Mouse (Mus musculus) midbrain, postnatal 0 days (tissue): ENCODE results near the gene Mcmbp. TPM values are rescaled to one million over a fixed set of nuclear protein-coding genes. Genes with fewer than 3 reads are reported as not detected.
"Not testable (repeated sequence)": the region's sequence is repeated elsewhere in the genome, so short reads cannot be mapped to it uniquely, and the experiment has no call there.

Source experiments
- ATAC-seq: fragments of 200-750 bp; cut with Nextera tagmentation; 2 replicates; pipeline ENCODE4 v1.8.0; 2017; ENCODE audit warnings: moderate number of reproducible peaks, mild to moderate bottlenecking, moderate TSS enrichment, moderate library complexity; ENCODE audit not compliant: low FRiP score
- DNase-seq: peaks from one replicate; pipeline ENCODE4 v3.0.0-alpha.2; 2015; ENCODE audit warnings: low spot score
- H3K27ac ChIP-seq: fragments of 300-500 bp; sonication (generic); 2 replicates; pipeline ENCODE4 v1.5.1; 2014; ENCODE audit warnings: low read depth, mild to moderate bottlenecking, low read length, mixed read lengths
- H3K27me3 ChIP-seq: fragments of 300-500 bp; sonication (generic); 2 replicates; pipeline ENCODE4 v1.6.1; 2014; ENCODE audit warnings: low read length, control low read depth, mixed read lengths; ENCODE audit not compliant: insufficient read depth
- H3K36me3 ChIP-seq: fragments of 300-500 bp; sonication (generic); 2 replicates; pipeline ENCODE4 v1.6.1; 2014; ENCODE audit warnings: low read length, control low read depth, mixed read lengths; ENCODE audit not compliant: insufficient read depth
- H3K4me1 ChIP-seq: fragments of 300-500 bp; sonication (generic); 2 replicates; pipeline ENCODE4 v1.6.1; 2014; ENCODE audit warnings: mild to moderate bottlenecking, control low read depth, antibody characterized with exemption, low read length, mixed read lengths; ENCODE audit not compliant: insufficient read depth
- H3K4me2 ChIP-seq: fragments of 300-500 bp; sonication (generic); 2 replicates; pipeline ENCODE4 v1.6.1; 2014; ENCODE audit warnings: low read depth, mild to moderate bottlenecking, low read length, mixed read lengths; ENCODE audit not compliant: poor library complexity, severe bottlenecking
- H3K4me3 ChIP-seq: fragments of 300-500 bp; sonication (generic); 2 replicates; pipeline ENCODE4 v1.5.1; 2014; ENCODE audit warnings: low read depth, mild to moderate bottlenecking, low read length, moderate library complexity
- H3K9ac ChIP-seq: fragments of 300-500 bp; sonication (generic); replicated peaks from 2 replicates; pipeline ENCODE4 v1.6.1; 2014; ENCODE audit warnings: mild to moderate bottlenecking, low read length, moderate library complexity, mixed read lengths; ENCODE audit not compliant: poor library complexity, severe bottlenecking
- H3K9me3 ChIP-seq: fragments of 300-500 bp; sonication (generic); 2 replicates; pipeline ENCODE4 v1.6.1; 2016; ENCODE audit warnings: low read length, control low read depth
- CTCF ChIP-seq: IDR thresholded peaks from 2 replicates; pipeline ENCODE4 v1.5.1; 2016; ENCODE audit warnings: antibody characterized with exemption, mild to moderate bottlenecking
- WGBS: fragments of 180-500 bp; shearing (Covaris S2); extraction: QIAGEN DNeasy Blood & Tissue Kit; methylation state at CpG from one replicate; pipeline ENCODE4 v1.1.7; 2014; 5-methylcytosine and 5-hydroxymethylcytosine counted together
- polyA plus RNA-seq: library from polyadenylated mRNA; unstranded; fragments of >200 nt; fragmentation: Nextera tagmentation; extraction: Ambion mirVana; gene quantifications from 2 replicates; pipeline ENCODE4 v1.2.1, GENCODE M21; 2015
- total RNA-seq: library from RNA; depleted of rRNA; stranded (reverse); fragments of >200 nt; gene quantifications from 2 replicates; pipeline ENCODE4 v1.2.3, GENCODE M21; 2014

Gene Mcmbp
- total and polyA plus RNA-seq, 2 experiments from 2014 or later: 37.1 to 42.7 TPM

DNA sequence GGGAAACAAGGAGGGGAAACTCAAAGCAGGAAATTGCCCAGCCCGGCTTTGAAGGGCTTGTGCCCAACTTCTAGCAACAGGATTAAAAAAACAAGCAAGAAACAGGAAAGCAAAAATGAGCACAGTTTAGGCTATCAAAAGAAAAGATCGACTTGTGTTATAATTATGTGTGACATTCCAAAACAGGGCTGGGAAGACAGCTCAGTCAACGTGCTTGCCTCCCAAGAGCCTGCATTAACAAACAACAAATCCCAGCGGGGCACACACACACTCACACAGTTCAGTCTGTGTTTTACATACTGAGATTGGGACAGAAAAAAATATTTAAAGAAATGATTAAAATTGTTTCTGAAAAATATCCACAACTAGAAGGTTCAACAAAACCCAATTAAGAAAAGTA is 22.3 kb downstream of the Mcmbp start:
- H3K36me3 ChIP-seq: peaks cover 49% of the 10 kb centered on the region
- H3K4me2 ChIP-seq: no peak overlapping the region
- H3K4me1 ChIP-seq: no peaks in the 10 kb centered on the region
- ATAC-seq: no peak
- no peaks in the 10 kb centered on the region for H3K9me3 ChIP-seq
- no peaks in the 10 kb centered on the region for H3K27me3 ChIP-seq
- no peak for TF ChIP-seq CTCF
- no peak overlapping the region for H3K9ac ChIP-seq
- no peak overlapping the region for H3K27ac ChIP-seq
- no peak for DNase-seq
- WGBS: 65% methylated on average over 4 of the region's 4 CpGs
- H3K4me3 ChIP-seq: no peak overlapping the region

DNA sequence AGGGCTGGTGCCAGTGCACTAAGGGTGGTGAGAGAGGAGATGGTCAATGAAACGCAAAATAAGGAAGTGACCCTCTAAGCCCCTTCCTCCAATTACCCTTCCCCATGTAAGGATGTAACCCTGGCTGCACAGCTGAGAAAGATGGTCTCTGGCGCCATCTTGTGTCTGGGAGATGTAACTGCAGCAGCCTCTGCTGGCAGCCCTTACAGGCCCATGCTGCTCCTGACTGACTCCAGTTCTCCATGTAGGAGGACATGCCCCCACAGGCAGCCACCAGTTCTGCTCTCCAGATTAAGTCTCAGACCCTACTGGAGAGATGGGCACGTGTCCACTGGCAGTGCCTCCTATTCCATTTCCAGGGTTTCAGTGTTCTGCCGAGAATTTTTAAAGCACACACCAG is 34.6 kb downstream of the Mcmbp start:
- Histone ChIP-seq H3K4me1 (no peaks in the 10 kb centered on the region), H3K4me3 (no peak overlapping the region), H3K27me3 (no peaks in the 10 kb centered on the region), H3K9me3 (no peaks in the 10 kb centered on the region), H3K4me2 (no peak overlapping the region), H3K27ac (no peak overlapping the region), H3K9ac (no peak overlapping the region), H3K36me3 (peaks cover 65% of the 10 kb centered on the region)
- peak; percentile 98 for TF ChIP-seq CTCF
- ATAC-seq: peak; percentile 63
- WGBS: 29% methylated on average over 4 of the region's 4 CpGs
- DNase-seq: peak; percentile 78

DNA sequence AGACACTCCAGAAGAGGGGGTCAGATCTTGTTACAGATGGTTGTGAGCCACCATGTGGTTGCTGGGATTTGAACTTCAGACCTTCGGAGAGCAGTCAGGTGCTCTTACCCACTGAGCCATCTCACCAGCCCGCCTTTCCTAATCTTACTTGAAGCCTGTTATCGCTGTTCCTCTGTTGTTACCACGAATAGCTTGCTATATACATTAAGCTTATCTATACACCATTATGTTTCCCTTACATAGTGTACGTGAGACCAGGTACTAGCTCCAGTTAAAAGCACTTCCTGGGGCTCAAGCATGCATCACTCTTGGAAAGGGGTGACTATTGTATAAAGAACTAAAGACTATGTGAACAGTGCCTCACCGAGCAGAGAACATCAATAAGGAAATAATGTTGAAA is 40.3 kb downstream of the Mcmbp start:
- not testable (repeated sequence) for H3K27me3 ChIP-seq, H3K4me1 ChIP-seq, H3K4me2 ChIP-seq, DNase-seq, H3K9me3 ChIP-seq, ATAC-seq, H3K9ac ChIP-seq, H3K27ac ChIP-seq, H3K4me3 ChIP-seq
- 89% methylated on average over 6 of the region's 6 CpGs for WGBS
- H3K36me3 ChIP-seq: peaks cover 36% of the 10 kb centered on the region

DNA sequence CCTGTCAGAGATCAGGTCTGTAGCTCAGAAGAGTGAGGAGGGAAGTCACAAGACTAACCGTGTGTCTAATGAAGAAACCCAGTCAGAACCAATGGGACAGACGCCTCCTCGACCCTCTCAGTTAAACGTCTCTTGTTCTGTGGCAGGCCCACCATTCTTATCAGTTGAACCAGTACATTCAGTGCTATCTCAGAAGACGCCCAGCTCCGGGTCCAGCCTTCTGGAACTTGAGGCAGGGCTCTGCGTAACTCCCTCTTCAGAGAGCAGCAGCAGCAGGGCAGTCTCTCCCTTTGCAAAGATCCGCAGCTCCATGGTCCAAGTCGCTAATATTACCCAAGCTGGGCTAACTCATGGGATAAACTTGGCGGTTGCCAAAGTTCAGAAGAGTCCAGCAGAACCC is 45.4 kb downstream of the Mcmbp start:
- Histone ChIP-seq H3K27me3 (no peaks in the 10 kb centered on the region), H3K27ac (no peak overlapping the region), H3K9ac (no peak overlapping the region), H3K4me1 (0 out of 2 replicates have a peak, but pooled peaks cover 4% of the 10 kb centered on the region), H3K9me3 (no peaks in the 10 kb centered on the region), H3K4me3 (no peak overlapping the region), H3K36me3 (peaks cover 42% of the 10 kb centered on the region), H3K4me2 (no peak overlapping the region)
- no peak for TF ChIP-seq CTCF
- 88% methylated on average over 10 of the region's 10 CpGs for WGBS
- DNase-seq (no peak), ATAC-seq (no peak)

DNA sequence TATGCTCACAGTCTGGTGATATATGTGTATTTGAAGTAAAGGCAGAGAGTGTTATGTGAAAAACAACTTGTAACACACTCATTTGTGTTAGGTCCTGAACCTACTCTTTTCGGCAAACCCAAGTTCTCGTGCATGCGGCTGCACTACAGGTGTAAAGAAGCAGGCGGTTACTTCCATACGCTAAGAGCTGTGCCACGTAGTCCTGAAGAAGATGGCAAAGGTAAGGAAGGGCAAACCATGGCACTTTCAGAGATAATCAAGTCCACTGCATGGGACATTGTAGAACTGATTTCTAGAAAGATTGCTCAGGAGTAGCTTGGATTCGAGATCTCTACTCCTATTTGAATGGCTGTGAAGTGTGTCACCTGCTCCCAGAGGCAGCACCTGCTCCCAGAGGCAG is 48.1 kb downstream of the Mcmbp start:
- ATAC-seq (no peak), DNase-seq (no peak)
- peak overlapping the region; percentile 18; the same call in 1 of the 2 replicates for H3K27ac ChIP-seq
- no peak overlapping the region for H3K4me3 ChIP-seq
- no peak for TF ChIP-seq CTCF
- H3K27me3 ChIP-seq: no peaks in the 10 kb centered on the region
- H3K4me2 ChIP-seq: 0 out of 2 replicates have a peak overlapping the region, but pooled peaks have one; percentile 45
- H3K9ac ChIP-seq: no peak overlapping the region
- H3K9me3 ChIP-seq: no peaks in the 10 kb centered on the region
- 0 out of 2 replicates have a peak, but pooled peaks cover 4% of the 10 kb centered on the region for H3K4me1 ChIP-seq
- WGBS: 90% methylated on average over 7 of the region's 7 CpGs
- peaks cover 32% of the 10 kb centered on the region; the same call in 1 of the 2 replicates for H3K36me3 ChIP-seq

DNA sequence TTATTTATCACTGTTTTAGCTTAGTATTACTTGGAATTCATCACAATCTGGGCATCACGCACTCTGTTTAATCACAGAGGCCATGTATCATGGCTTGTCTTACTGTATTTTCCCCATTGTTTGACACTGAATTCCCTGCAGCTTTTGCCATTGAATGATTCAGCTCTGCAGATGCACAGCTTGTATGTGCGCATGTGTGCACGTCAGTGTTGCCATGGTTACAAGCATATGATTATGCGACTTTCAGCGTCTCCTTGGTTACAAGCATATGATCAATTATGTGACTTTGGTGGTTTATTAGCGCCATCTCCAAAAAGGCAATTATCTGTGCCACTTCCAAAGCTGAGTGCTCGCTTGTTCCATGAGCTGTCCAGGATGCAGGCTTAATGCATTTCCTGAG is 49.5 kb downstream of the Mcmbp start:
- peaks cover 32% of the 10 kb centered on the region for H3K36me3 ChIP-seq
- peak overlapping the region; percentile 86 for H3K27ac ChIP-seq
- peak overlapping the region; percentile 49 for H3K4me3 ChIP-seq
- DNase-seq: peak; percentile 93
- no peaks in the 10 kb centered on the region for H3K9me3 ChIP-seq
- H3K27me3 ChIP-seq: no peaks in the 10 kb centered on the region
- 17% methylated on average over 7 of the region's 7 CpGs for WGBS
- H3K4me1 ChIP-seq: 0 out of 2 replicates have a peak, but pooled peaks cover 4% of the 10 kb centered on the region
- H3K4me2 ChIP-seq: peak overlapping the region; percentile 45
- TF ChIP-seq CTCF: no peak
- H3K9ac ChIP-seq: peak overlapping the region; percentile 57
- ATAC-seq: peak; percentile 63
